Mouse (Mus musculus): ENCODE data around the gene Cdk14. TPM values are rescaled to one million over a fixed set of nuclear protein-coding genes. Genes with fewer than 3 reads are reported as not detected.

Gene Cdk14
- total and polyA plus RNA-seq, 2 experiments from 2014 or later: 53.0 to 63.9 TPM

- Histone ChIP-seq H3K4me2 (ENCODE audit: low read depth, low read length) (no peak overlapping the region), H3K4me3 (ENCODE audit: low read length) (no peak overlapping the region), H3K27me3 (ENCODE audit: insufficient read depth, low read length) (no peaks in the 10 kb centered on the region), H3K9me3 (ENCODE audit: low read length) (no peaks in the 10 kb centered on the region), H3K9ac (replicated peaks; ENCODE audit: low read length) (no peak overlapping the region), H3K27ac (no peak overlapping the region), H3K4me1 (ENCODE audit: insufficient read depth, low read length) (no peaks in the 10 kb centered on the region), H3K36me3 (ENCODE audit: insufficient read depth, low read length) (no peaks in the 10 kb centered on the region)
- WGBS: 80% methylated on average over 12 of the region's 12 CpGs
- DNase-seq (ENCODE audit: low spot score) (no peak), ATAC-seq (no peak)
- no peak for TF ChIP-seq CTCF (IDR thresholded peaks at IDR 0.05; ENCODE audit: low read depth)
These were observed 118.5 kb downstream of the Cdk14 start for GRCm38 (mm10) chr5:5301571-5302079.

DNA sequence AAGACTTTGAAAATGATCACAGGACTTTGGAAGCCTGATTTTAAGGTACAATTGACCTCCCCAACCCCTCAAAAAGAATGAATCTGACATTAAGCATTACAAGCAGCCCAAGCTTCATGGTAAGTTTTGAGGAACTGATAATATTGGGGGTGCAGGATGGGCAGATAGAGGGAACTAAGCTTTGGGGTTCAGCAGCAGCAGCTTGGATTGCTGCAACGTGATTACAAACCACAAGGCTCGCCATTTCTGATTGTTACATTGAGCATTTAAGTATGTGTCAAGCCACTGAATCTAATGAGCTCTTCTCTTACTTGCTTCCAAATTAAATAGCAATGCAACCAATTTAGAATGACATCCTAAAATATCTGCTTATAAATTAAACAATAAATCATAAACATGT, 119.1 kb downstream of the Cdk14 start:
- TF ChIP-seq CTCF (IDR thresholded peaks at IDR 0.05; ENCODE audit: low read depth): no peak
- no peaks in the 10 kb centered on the region for H3K36me3 ChIP-seq (ENCODE audit: insufficient read depth, low read length)
- no peak overlapping the region for H3K27ac ChIP-seq
- H3K9me3 ChIP-seq (ENCODE audit: low read length): no peaks in the 10 kb centered on the region
- no peak overlapping the region for H3K4me2 ChIP-seq (ENCODE audit: low read depth, low read length)
- H3K4me3 ChIP-seq (ENCODE audit: low read length): no peak overlapping the region
- H3K9ac ChIP-seq (replicated peaks; ENCODE audit: low read length): no peak overlapping the region
- H3K4me1 ChIP-seq (ENCODE audit: insufficient read depth, low read length): no peaks in the 10 kb centered on the region
- WGBS: 76% methylated on average over 2 of the region's 2 CpGs
- ATAC-seq (no peak), DNase-seq (ENCODE audit: low spot score) (no peak)
- H3K27me3 ChIP-seq (ENCODE audit: insufficient read depth, low read length): no peaks in the 10 kb centered on the region

DNA sequence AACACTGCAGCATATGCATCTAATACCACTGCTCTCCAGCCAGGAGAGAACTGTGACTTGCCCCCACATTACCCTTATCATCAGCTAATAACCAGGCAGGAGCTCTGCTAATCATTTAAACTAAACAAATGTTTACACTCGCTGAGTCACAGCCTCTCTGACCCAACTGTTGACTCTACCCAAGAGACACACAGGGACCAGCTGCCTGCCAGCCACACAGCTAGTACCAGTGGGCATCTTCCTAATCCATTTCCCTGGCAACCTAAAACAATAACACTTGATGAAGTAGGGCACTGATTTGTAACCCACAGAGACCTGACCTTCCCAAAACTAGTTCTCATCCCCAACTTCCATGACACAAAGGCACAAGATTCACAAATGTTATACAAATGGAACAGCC, 119.8 kb downstream of the Cdk14 start:
- Histone ChIP-seq H3K4me2 (ENCODE audit: low read depth, low read length) (no peak overlapping the region), H3K4me1 (ENCODE audit: insufficient read depth, low read length) (no peaks in the 10 kb centered on the region), H3K27me3 (ENCODE audit: insufficient read depth, low read length) (no peaks in the 10 kb centered on the region), H3K9ac (replicated peaks; ENCODE audit: low read length) (no peak overlapping the region), H3K36me3 (ENCODE audit: insufficient read depth, low read length) (no peaks in the 10 kb centered on the region), H3K9me3 (ENCODE audit: low read length) (no peaks in the 10 kb centered on the region), H3K4me3 (ENCODE audit: low read length) (no peak overlapping the region), H3K27ac (no peak overlapping the region)
- ATAC-seq (no peak), DNase-seq (ENCODE audit: low spot score) (no peak)
- no peak for TF ChIP-seq CTCF (IDR thresholded peaks at IDR 0.05; ENCODE audit: low read depth)
- WGBS: 42% methylated on average over 1 of the region's 1 CpGs

DNA sequence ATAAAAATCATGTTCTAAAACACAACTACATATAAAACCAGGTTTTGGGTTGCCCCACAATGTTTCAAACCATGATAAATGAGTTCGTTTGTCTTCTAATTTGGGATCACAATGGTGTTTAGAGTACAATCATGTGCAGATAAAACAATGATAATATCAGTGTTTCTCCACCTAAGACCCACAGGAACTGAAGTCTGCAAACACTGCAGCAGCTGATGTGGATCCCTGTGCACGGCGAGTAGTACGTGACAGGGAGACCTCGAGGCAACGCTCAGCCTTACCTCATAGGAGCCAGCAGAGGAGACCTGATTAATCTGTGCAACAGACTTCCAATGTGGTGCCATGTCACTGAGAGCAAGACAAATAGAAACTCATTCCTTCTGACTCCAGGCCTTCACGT, 122.9 kb downstream of the Cdk14 start:
- DNase-seq (ENCODE audit: low spot score): no peak
- 83% methylated on average over 7 of the region's 7 CpGs for WGBS
- no peak overlapping the region for H3K4me2 ChIP-seq (ENCODE audit: low read depth, low read length)
- no peak overlapping the region for H3K27ac ChIP-seq
- no peaks in the 10 kb centered on the region for H3K9me3 ChIP-seq (ENCODE audit: low read length)
- no peak for TF ChIP-seq CTCF (IDR thresholded peaks at IDR 0.05; ENCODE audit: low read depth)
- H3K36me3 ChIP-seq (ENCODE audit: insufficient read depth, low read length): no peaks in the 10 kb centered on the region
- H3K4me1 ChIP-seq (ENCODE audit: insufficient read depth, low read length): no peaks in the 10 kb centered on the region
- no peak for ATAC-seq
- no peak overlapping the region for H3K4me3 ChIP-seq (ENCODE audit: low read length)
- no peaks in the 10 kb centered on the region for H3K27me3 ChIP-seq (ENCODE audit: insufficient read depth, low read length)
- no peak overlapping the region for H3K9ac ChIP-seq (replicated peaks; ENCODE audit: low read length)

GRCm38 (mm10) chr5:5296773-5297172, 123.3 kb downstream of the Cdk14 start:
- no peaks in the 10 kb centered on the region for H3K36me3 ChIP-seq (ENCODE audit: insufficient read depth, low read length)
- DNase-seq (ENCODE audit: low spot score): peak; percentile 10
- no peak for ATAC-seq
- no peaks in the 10 kb centered on the region for H3K27me3 ChIP-seq (ENCODE audit: insufficient read depth, low read length)
- H3K9me3 ChIP-seq (ENCODE audit: low read length): no peaks in the 10 kb centered on the region
- H3K9ac ChIP-seq (replicated peaks; ENCODE audit: low read length): no peak overlapping the region
- no peak overlapping the region for H3K27ac ChIP-seq
- H3K4me2 ChIP-seq (ENCODE audit: low read depth, low read length): no peak overlapping the region
- H3K4me3 ChIP-seq (ENCODE audit: low read length): no peak overlapping the region
- peak; percentile 44 for TF ChIP-seq CTCF (IDR thresholded peaks at IDR 0.05; ENCODE audit: low read depth)
- no peaks in the 10 kb centered on the region for H3K4me1 ChIP-seq (ENCODE audit: insufficient read depth, low read length)

GRCm38 (mm10) chr5:5292830-5293542, 127.1 kb downstream of the Cdk14 start:
- Histone ChIP-seq H3K4me1 (ENCODE audit: insufficient read depth, low read length) (no peaks in the 10 kb centered on the region), H3K27me3 (ENCODE audit: insufficient read depth, low read length) (no peaks in the 10 kb centered on the region), H3K4me3 (ENCODE audit: low read length) (no peak overlapping the region), H3K9ac (replicated peaks; ENCODE audit: low read length) (no peak overlapping the region), H3K4me2 (ENCODE audit: low read depth, low read length) (no peak overlapping the region), H3K27ac (no peak overlapping the region), H3K9me3 (ENCODE audit: low read length) (no peaks in the 10 kb centered on the region), H3K36me3 (ENCODE audit: insufficient read depth, low read length) (no peaks in the 10 kb centered on the region)
- ATAC-seq (no peak), DNase-seq (ENCODE audit: low spot score) (no peak)
- no peak for TF ChIP-seq CTCF (IDR thresholded peaks at IDR 0.05; ENCODE audit: low read depth)
- 81% methylated on average over 8 of the region's 8 CpGs for WGBS

GRCm38 (mm10) chr5:5291321-5291991, 128.7 kb downstream of the Cdk14 start:
- WGBS: 74% methylated on average over 6 of the region's 6 CpGs
- H3K4me2 ChIP-seq (ENCODE audit: low read depth, low read length): no peak overlapping the region
- no peak overlapping the region for H3K4me3 ChIP-seq (ENCODE audit: low read length)
- no peak for DNase-seq (ENCODE audit: low spot score)
- H3K27ac ChIP-seq: no peak overlapping the region
- H3K9me3 ChIP-seq (ENCODE audit: low read length): no peaks in the 10 kb centered on the region
- no peak overlapping the region for H3K9ac ChIP-seq (replicated peaks; ENCODE audit: low read length)
- no peak for TF ChIP-seq CTCF (IDR thresholded peaks at IDR 0.05; ENCODE audit: low read depth)
- no peaks in the 10 kb centered on the region for H3K27me3 ChIP-seq (ENCODE audit: insufficient read depth, low read length)
- no peaks in the 10 kb centered on the region for H3K36me3 ChIP-seq (ENCODE audit: insufficient read depth, low read length)
- no peak for ATAC-seq
- no peaks in the 10 kb centered on the region for H3K4me1 ChIP-seq (ENCODE audit: insufficient read depth, low read length)
